Mouse (Mus musculus) hindbrain, embryonic 11.5 days (tissue): ENCODE data around the gene Nfkbib. TPM values are rescaled to one million over a fixed set of nuclear protein-coding genes. Genes with fewer than 3 reads are reported as not detected.

Experiments used
- ATAC-seq: fragments of 200-750 bp; cut with Nextera tagmentation; 2 replicates; pipeline ENCODE4 v1.8.0; 2017; ENCODE audit warnings: mild to moderate bottlenecking, moderate TSS enrichment, moderate library complexity; ENCODE audit not compliant: low FRiP score
- DNase-seq: peaks from one replicate; pipeline ENCODE4 v3.0.0-alpha.2; 2015; ENCODE audit warnings: low spot score
- H3K27ac ChIP-seq: fragments of 300-500 bp; sonication (generic); 2 replicates; pipeline ENCODE4 v1.5.1; 2014; ENCODE audit warnings: mild to moderate bottlenecking, low read depth, low read length
- H3K27me3 ChIP-seq: fragments of 300-500 bp; sonication (generic); 2 replicates; pipeline ENCODE4 v1.6.1; 2014; ENCODE audit warnings: mild to moderate bottlenecking, low read length, moderate library complexity, mixed read lengths; ENCODE audit not compliant: control insufficient read depth, insufficient read depth
- H3K36me3 ChIP-seq: fragments of 300-500 bp; sonication (generic); 2 replicates; pipeline ENCODE4 v1.6.1; 2014; ENCODE audit warnings: mild to moderate bottlenecking, low read length, moderate library complexity, mixed read lengths; ENCODE audit not compliant: control insufficient read depth, insufficient read depth
- H3K4me1 ChIP-seq: fragments of 300-500 bp; sonication (generic); replicated peaks from 2 replicates; pipeline ENCODE4 v1.6.1; 2014; ENCODE audit warnings: low read length, mixed read lengths; ENCODE audit not compliant: control insufficient read depth, insufficient read depth
- H3K4me2 ChIP-seq: fragments of 300-500 bp; sonication (generic); replicated peaks from 2 replicates; pipeline ENCODE4 v1.6.1; 2014; ENCODE audit warnings: mild to moderate bottlenecking, low read depth, low read length
- H3K4me3 ChIP-seq: fragments of 300-500 bp; sonication (generic); 2 replicates; pipeline ENCODE4 v1.5.1; 2014; ENCODE audit warnings: low read depth, low read length
- H3K9ac ChIP-seq: fragments of 300-500 bp; sonication (generic); 2 replicates; pipeline ENCODE4 v1.6.1; 2014; ENCODE audit warnings: low read depth, low read length
- H3K9me3 ChIP-seq: fragments of 300-500 bp; sonication (generic); 2 replicates; pipeline ENCODE4 v1.6.1; 2016; ENCODE audit warnings: low read length; ENCODE audit not compliant: control insufficient read depth
- WGBS: fragments of 180-500 bp; shearing (Covaris S2); extraction: QIAGEN DNeasy Blood & Tissue Kit; methylation state at CpG from one replicate; pipeline ENCODE4 v1.1.7; 2014; 5-methylcytosine and 5-hydroxymethylcytosine counted together
- polyA plus RNA-seq: library from polyadenylated mRNA; unstranded; fragments of >200 nt; fragmentation: Nextera tagmentation; extraction: Ambion mirVana; gene quantifications from 2 replicates; pipeline ENCODE4 v1.2.1, GENCODE M21; 2014

The Nfkbib gene
- polyA plus RNA-seq, 1 experiment from 2014 or later, result 42.0 TPM

DNA sequence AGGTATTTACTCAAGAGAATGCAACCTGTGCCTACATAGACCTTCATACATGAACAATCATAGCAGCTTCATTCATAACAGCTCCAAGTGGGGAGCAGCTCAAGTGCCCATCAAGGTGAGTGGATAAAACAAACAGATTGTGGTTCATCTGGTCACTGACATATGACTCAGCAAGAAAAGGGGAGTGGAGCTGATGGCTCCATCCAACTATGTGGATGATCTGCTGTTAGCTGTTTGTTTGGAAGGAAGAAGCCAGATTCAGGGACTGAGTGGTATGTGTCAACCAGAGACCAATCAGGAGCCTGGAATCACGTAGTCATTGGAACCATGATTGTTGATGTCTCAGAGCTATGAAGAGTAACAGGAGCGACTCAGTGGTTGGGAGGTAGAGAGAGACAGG, 42.7 kb downstream of the Nfkbib start:
- 94% methylated on average over 2 of the region's 2 CpGs for WGBS
- Histone ChIP-seq H3K4me1 (no peaks in the 10 kb centered on the region), H3K9ac (no peak overlapping the region), H3K4me2 (no peak overlapping the region), H3K36me3 (no peaks in the 10 kb centered on the region), H3K9me3 (no peaks in the 10 kb centered on the region), H3K27ac (no peak overlapping the region), H3K27me3 (no peaks in the 10 kb centered on the region), H3K4me3 (no peak overlapping the region)
- DNase-seq (no peak), ATAC-seq (no peak)

GRCm38 (mm10) chr7:28722079-28722478, 45.2 kb downstream of the Nfkbib start:
- Histone ChIP-seq H3K9ac (no peak overlapping the region), H3K9me3 (no peaks in the 10 kb centered on the region), H3K4me1 (no peaks in the 10 kb centered on the region), H3K4me2 (no peak overlapping the region), H3K36me3 (no peaks in the 10 kb centered on the region), H3K4me3 (no peak overlapping the region), H3K27ac (no peak overlapping the region), H3K27me3 (no peaks in the 10 kb centered on the region)
- DNase-seq (no peak), ATAC-seq (no peak)
- 92% methylated on average over 7 of the region's 7 CpGs for WGBS

GRCm38 (mm10) chr7:28720753-28721537, 46.4 kb downstream of the Nfkbib start:
- DNase-seq (no peak), ATAC-seq (no peak)
- H3K4me2 ChIP-seq, result no peak overlapping the region

DNA sequence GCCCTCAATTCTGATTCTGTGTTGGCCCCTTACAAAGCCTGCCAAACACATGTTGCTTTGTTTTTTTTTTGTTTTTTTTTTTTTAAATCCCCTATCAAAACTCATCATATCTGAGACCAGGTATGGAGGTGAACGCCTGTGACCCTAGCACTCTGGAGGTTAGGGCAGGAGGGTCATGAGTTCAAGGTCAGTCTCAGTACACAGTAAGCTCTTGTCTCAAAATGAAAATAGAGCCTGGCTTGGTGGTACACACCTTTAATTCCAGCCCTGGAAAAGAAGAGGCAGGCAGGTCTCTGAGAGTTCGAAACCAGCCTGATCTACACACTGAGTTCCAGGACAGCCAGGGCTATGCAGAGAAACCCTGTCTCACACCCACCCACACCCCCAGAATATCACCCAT, 47.7 kb downstream of the Nfkbib start:
- no peak overlapping the region for H3K4me3 ChIP-seq
- H3K4me1 ChIP-seq, result no peaks in the 10 kb centered on the region
- WGBS, result 95% methylated on average over 2 of the region's 2 CpGs
- DNase-seq, result no peak
- no peak for ATAC-seq
- no peak overlapping the region for H3K9ac ChIP-seq
- H3K27me3 ChIP-seq, result no peaks in the 10 kb centered on the region
- no peaks in the 10 kb centered on the region for H3K9me3 ChIP-seq
- no peak overlapping the region for H3K27ac ChIP-seq
- H3K36me3 ChIP-seq, result no peaks in the 10 kb centered on the region
- no peak overlapping the region for H3K4me2 ChIP-seq

More at GRCm38 (mm10) chr7:28720753-28721537, 46.4 kb downstream of the Nfkbib start:
- no peaks in the 10 kb centered on the region for H3K4me1 ChIP-seq
- H3K4me3 ChIP-seq, result no peak overlapping the region
- no peaks in the 10 kb centered on the region for H3K36me3 ChIP-seq
- WGBS, result 61% methylated on average over 3 of the region's 3 CpGs
- H3K9ac ChIP-seq, result no peak overlapping the region
- H3K27ac ChIP-seq, result no peak overlapping the region
- no peaks in the 10 kb centered on the region for H3K9me3 ChIP-seq
- no peaks in the 10 kb centered on the region for H3K27me3 ChIP-seq

GRCm38 (mm10) chr7:28719159-28719558, 48.2 kb downstream of the Nfkbib start:
- Histone ChIP-seq H3K27me3 (no peaks in the 10 kb centered on the region), H3K4me3 (no peak overlapping the region), H3K9me3 (no peaks in the 10 kb centered on the region), H3K9ac (no peak overlapping the region), H3K4me2 (no peak overlapping the region), H3K27ac (no peak overlapping the region), H3K4me1 (no peaks in the 10 kb centered on the region), H3K36me3 (no peaks in the 10 kb centered on the region)
- no peak for DNase-seq
- 61% methylated on average over 4 of the region's 4 CpGs for WGBS
- ATAC-seq, result no peak

- no peak for DNase-seq
- no peaks in the 10 kb centered on the region for H3K9me3 ChIP-seq
These were observed 49.6 kb downstream of the Nfkbib start for GRCm38 (mm10) chr7:28717726-28718125.

DNA sequence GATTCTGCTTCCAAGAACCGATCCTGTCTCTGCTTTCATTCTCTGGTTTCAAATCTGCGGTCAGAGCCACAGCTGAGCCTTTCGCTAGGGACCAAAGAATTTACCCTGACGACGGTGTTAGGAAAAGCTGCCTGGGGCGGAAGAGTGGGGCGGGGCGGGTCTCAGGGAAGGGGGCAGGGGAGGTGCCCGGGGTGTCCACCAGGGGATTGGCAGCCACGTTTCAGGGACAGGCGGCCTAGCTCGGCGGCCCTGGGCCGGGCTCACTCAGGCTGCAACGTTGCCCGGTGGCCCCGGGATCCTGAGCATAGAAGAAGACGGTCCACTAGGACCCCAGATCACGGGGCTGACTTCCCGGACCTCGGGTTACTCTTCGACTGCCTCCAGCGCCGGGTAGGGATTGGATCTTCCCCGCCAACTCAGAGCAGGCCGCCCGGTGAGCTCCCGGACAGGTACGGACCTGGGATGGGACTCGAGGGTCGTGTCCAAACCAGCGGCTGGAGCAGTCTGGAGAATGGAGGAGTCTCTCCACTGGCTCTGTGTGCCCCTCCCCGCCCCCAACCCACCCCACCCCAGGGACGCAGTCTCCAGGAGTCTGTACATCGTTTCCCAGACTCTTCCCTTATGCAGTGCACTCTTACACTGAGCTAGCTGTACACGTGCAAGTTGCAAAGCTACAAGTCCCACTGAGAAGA, 50.6 kb downstream of the Nfkbib start, which contains the start of gene Fbxo17:
Gene Fbxo17 (plus strand): TSS at position 215 of the 692 bp plus-strand sequence.
- H3K4me1 ChIP-seq, result no peaks in the 10 kb centered on the region
- H3K9me3 ChIP-seq, result no peaks in the 10 kb centered on the region
- WGBS, result 4% methylated on average over 32 of the region's 36 CpGs
- peak within 1 kb of the TSS; percentile 41 for H3K4me3 ChIP-seq
- DNase-seq, result peak; percentile 74
- no peak within 1 kb of the TSS for H3K27ac ChIP-seq
- H3K27me3 ChIP-seq, result no peaks in the 10 kb centered on the region
- H3K36me3 ChIP-seq, result no peaks in the 10 kb centered on the region
- ATAC-seq, result peak; percentile 72
- peak within 1 kb of the TSS; percentile 68 for H3K4me2 ChIP-seq
- H3K9ac ChIP-seq, result peak within 1 kb of the TSS; percentile 62

More at GRCm38 (mm10) chr7:28717726-28718125, 49.6 kb downstream of the Nfkbib start:
- Histone ChIP-seq H3K9ac (no peak overlapping the region), H3K27me3 (no peaks in the 10 kb centered on the region), H3K4me1 (no peaks in the 10 kb centered on the region), H3K27ac (no peak overlapping the region), H3K4me3 (no peak overlapping the region), H3K4me2 (no peak overlapping the region), H3K36me3 (no peaks in the 10 kb centered on the region)
- ATAC-seq, result no peak
- WGBS, result 89% methylated on average over 10 of the region's 10 CpGs

- Histone ChIP-seq H3K36me3 (no peaks in the 10 kb centered on the region), H3K27ac (no peak overlapping the region), H3K9ac (no peak overlapping the region), H3K4me1 (no peaks in the 10 kb centered on the region), H3K9me3 (no peaks in the 10 kb centered on the region), H3K4me3 (no peak overlapping the region), H3K27me3 (no peaks in the 10 kb centered on the region), H3K4me2 (no peak overlapping the region)
- ATAC-seq (no peak), DNase-seq (no peak)
- WGBS, result 94% methylated on average over 2 of the region's 2 CpGs
These were observed 51.7 kb downstream of the Nfkbib start for GRCm38 (mm10) chr7:28715598-28715997.

DNA sequence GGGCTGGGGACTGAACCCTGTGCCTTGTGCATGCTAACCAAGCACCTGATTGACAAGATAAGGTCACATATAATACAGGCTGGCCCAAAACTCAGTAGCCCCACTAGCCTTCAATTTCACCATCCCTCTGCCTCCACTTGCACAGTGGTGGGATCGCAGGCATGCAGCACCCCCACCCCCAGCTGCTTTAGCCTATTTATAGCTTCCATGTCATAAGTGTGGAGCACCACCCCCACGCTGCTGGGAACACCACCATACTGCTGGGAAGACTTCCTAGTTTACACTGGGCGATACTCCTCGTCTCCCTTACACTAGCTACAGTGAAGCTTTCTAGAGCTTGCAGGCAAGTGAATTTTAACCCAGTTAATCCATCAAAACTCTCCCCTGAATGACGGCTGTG, 52.6 kb downstream of the Nfkbib start:
- 85% methylated on average over 5 of the region's 5 CpGs for WGBS
- ATAC-seq, result no peak

More for the DNA sequence above, 52.6 kb downstream of the Nfkbib start:
- Histone ChIP-seq H3K27ac (no peak overlapping the region), H3K4me2 (no peak overlapping the region), H3K9ac (no peak overlapping the region), H3K4me3 (no peak overlapping the region), H3K36me3 (no peaks in the 10 kb centered on the region), H3K9me3 (no peaks in the 10 kb centered on the region), H3K27me3 (no peaks in the 10 kb centered on the region), H3K4me1 (no peaks in the 10 kb centered on the region)
- DNase-seq, result no peak
